Mouse (Mus musculus) heart, adult 2 months (tissue): ENCODE measurements around the gene Mvb12b.

ENCODE experiments used
- CTCF ChIP-seq: fragments of 200-600 bp; IDR thresholded peaks from 2 replicates; pipeline ENCODE4 v1.8.1; 2022; ENCODE audit warnings: antibody characterized with exemption, mild to moderate bottlenecking, moderate library complexity
- POLR2A ChIP-seq: fragments of 200-500 bp; IDR thresholded peaks from 2 replicates; pipeline ENCODE4 v1.6.1; 2011; ENCODE audit warnings: mild to moderate bottlenecking, low read depth, low read length, control low read depth; ENCODE audit not compliant: insufficient read depth

DNA sequence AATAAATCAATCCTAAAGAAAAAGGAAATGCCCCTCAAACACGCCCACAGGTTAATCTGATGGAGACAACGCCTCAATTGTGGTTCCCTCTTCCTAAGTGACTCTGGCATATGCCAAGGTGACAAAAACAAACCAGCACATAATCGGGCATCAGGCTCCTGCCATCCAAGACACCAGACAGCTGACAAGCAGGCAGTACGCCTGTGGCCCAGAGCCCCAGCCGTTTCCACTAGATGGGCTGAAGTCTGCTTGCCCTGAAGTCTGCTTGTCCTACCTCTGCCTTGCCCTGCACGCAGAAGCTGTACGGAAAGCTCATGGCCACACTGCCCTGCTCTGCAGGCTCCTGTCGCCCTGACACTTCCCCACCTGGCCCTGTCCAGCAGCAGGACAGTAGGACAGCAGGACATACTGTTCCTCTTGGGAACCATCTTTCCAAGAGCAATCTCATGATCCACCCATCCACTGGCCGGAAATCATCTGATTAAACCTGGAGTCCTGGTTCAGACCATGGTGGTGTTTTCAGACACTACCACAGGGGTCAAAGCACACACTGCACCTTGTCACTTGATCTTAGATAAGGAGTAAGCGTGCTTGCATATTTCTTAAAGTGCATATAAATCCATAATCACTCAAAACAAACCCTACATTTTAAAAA is 17.9 kb downstream of the Mvb12b start:
- TF ChIP-seq CTCF = no peak
- TF ChIP-seq POLR2A = no peak
